Mouse (Mus musculus): ENCODE results near the gene Abcf1.
"Not testable (repeated sequence)": the region's sequence is repeated elsewhere in the genome, so short reads cannot be mapped to it uniquely, and the experiment has no call there.

The Abcf1 gene

DNA sequence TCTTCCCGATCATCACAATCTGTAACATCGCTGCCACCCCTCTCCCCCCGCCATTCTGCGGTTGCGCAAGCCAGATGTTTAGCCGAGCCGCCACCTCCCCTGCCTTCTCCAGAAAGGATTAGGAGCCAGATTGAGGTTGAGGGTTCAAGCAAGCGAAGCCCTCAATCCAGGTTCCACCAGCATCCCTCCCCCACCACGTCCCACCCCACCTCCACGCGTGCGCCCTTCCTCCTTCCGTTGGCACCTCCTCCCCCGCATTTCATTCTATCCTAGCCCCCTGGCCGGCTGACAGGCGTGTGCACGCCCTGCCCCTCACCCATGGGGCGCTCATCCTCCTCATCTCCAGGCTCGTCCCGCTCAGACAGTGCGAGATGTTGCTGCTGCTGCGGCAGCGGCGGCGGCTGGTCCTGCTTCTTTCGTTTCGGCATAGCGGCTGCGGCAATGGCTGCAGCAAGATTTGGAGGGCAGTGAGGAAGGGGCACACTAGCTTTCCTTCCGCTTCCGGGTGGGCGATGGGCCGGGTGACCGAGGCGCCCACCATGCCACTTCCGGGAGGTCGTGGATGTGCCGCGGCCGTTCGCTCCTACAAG is 9.3 kb upstream of the Abcf1 start:
- DNase-seq: no peak

DNA sequence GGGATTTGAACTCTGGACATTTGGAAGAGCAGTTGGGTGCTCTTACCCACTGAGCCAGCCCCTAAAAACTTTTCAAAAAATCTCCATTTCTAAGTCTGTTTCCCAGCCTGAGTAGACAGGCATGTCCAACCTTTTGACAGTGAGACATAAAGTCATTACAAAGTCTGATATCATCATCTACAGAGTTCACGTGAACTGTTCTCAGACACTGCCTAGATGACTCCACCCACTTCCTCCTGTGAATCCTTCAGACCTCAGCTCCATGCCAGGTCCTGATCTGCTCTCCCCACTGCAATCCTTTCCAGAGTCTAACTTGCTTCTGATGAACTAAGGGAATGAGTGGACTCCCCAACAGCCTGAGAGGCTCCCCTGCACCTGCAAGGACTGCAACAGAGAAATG is 2.6 kb upstream of the Abcf1 start:
- no peak for DNase-seq

DNA sequence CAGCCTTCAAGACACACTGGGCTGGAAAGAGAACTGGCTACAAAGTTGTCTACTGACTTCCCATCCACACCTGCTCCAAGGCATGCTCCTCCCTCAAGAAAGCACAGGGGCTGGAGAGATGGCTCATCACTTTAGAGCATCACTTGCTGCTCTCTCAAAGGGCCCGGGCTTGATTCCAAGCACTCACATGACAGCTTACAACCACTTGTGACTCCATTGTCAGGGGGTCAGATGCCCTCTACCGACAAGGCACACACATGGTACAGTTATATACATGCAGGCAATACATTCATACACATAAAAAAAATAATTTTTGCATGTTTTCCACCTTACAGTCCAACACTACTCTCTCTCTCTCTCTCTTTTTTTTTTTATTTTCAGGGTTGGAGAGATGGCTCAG is 1.9 kb downstream of the Abcf1 start:
- no peak for DNase-seq

DNA sequence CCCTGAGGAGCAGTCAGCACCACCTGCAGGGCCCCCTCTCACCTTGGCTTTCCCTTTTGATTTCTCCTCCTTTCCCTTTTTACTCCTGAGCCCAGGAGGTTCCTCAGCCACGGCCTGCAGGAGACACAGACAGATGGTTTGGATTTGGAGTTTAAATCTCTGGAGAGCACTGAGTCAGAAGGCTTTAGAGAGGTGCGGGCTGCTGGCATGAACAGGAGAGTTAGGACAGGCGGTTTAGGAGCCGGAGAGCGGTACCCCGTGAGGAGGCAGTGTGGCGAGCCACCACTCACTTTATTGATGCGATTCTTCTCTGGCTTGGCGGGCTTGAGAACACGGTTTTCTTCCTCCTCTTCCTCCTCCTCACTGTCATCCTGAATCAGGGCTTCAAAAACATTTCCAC is 6.3 kb downstream of the Abcf1 start:
- DNase-seq: no peak

DNA sequence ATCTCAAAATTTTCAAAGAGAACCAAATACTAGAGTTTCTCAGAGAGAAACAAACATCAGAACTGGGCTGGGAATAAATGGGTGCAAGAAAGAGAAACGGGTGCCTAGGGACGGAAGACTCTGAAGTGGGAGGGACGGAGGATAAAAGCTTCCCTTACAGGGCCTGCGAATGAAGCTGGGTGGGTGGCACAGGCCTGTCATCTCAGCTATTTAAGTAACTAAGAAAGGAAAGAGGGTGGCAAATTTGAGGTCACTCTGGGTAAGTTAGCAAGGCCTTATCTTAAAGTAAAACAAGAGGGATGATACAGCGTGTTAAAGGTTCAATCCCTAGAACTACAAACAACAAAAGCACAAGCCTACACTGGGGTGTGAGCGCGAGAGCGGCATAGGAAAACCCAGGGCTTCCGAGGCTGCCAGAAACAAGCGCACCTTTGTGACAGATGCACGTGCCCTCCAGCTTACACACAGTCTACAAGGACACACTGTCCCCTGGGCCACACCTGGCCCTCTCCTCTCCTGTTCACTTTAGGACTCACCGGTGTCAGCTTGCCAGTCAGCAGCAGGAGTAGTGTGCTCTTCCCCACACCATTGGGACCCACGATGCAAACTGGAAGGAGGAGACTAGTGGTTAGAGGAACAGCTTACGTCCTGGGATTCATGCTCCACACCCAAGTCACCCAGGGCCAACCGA is 10.9 kb downstream of the Abcf1 start:
- DNase-seq: no peak

DNA sequence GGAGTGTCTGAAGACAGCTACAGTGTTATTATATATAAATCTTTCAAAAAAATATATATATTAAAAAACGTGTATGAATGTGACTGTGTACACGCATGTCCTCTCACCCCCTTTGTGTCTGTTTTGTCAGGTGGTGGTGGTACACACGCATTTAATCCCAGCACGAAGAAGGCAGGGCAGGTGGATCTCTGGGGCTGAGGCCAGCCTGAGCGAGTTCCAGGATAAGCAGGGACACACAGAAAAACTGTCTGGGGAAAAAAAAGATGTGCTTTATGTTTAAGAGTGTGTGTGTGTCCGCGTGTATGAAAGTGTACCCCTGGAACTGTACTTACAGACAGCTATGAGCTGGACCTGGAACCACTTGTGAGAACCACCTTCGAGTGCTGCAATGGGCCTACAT is 14.9 kb downstream of the Abcf1 start:
- DNase-seq: no peak

DNA sequence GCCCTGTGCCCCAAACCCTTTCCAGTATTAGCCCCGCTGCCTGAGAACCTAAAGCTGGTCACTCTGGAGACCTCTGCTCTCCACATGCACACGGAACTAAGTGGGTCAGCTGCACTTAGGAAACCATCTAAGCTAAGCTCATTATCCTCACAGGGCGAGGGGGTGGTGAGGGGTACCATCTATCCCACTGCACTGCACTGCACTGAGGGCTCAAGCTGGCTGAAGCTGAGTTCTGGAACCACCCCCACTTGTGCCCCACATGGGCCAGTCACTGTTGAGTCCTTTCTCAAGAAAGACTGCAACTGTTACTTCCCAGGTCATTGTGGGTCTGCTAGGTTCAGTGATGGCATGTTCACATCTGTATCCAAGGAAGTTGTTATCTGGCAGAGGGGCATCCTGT is 17.0 kb downstream of the Abcf1 start:
- not testable (repeated sequence) for DNase-seq

DNA sequence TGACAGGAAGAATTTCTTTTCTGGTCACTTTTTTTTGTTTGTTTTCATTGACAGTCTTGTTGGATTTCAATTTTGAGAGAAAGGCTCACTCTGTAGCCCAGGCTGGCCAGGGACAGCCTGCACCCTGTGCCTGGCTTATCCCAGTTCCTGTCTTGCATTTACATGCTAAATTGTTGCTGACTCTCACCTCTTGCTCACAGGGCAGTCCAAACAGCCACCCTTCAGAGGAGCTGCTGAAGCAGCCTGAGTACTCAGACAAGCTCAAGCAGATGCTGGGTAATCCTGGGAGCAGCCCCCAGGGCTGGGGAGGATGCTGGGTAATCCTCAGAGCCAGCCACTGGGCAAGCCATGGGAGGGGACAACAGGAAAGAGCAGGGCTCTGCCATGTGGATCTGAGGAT is 18.6 kb downstream of the Abcf1 start:
- DNase-seq: not testable (repeated sequence)

DNA sequence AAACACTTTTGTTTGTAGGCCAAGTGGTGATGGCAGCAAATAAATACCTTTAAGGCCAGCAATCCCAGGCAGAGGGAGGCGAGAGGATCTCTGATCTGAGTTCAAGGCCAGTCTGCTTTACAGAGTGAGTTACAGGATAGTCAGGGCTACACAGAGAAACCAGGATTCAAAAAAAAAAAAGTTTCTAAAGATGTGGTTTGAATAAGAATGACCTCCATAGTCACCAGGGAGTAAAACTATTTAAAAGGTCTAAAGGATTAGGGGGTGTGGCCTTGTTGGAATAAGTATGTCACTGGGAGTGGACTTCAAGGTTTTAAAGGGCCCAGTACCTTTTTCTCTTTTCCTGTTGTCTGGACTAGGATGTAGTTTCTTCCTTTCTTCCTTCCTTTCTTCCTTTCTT is 29.6 kb downstream of the Abcf1 start:
- no peak for DNase-seq

DNA sequence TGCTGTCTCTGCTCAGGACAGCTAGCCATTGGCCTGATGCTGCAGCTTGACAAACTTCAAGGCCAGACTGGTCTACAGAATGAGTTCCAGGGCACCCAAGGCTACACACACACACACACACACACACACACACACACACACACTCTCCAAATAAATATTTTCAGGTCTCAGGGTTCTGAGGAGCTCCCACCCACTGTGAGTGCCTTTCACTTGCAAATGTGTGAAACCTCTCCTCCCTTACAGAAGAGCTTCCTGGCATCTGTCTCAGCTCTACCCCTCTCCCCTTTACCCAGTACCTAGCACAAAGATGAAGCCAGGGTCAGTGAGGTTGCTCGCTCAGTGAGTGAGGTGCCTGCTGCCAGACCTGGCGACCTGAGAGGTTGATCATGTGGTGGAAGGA is 30.5 kb downstream of the Abcf1 start:
- no peak for DNase-seq

DNA sequence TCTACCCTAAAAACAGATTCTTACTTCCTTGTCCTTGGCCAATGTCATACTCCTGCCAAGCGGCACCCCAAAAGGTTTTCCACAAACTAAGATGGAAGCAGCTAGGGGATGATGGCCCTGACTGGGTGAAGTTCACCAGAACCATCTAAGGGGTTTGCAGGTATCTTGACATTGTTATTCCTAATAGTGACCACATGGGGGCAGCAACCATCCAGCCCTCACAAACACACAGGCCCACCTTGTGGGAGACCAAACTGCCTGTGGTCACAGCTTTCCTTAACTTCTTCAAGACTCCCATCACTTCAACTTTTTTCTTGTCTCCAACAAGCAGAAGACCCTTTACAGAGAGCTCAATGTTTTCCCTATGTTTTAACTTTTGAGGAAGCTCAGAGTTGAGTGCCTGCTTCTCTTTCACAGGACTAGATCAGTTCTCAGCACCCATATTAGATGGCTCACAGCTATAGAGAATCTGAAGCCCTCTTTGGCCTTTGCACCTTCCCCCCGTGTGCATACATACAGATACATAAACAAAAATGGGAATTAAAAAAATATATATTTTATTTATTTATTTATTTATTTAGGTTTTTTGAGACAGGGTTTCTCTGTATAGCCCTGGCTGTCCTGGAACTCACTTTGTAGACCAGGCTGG is 31.7 kb downstream of the Abcf1 start:
- DNase-seq: peak; percentile 57

DNA sequence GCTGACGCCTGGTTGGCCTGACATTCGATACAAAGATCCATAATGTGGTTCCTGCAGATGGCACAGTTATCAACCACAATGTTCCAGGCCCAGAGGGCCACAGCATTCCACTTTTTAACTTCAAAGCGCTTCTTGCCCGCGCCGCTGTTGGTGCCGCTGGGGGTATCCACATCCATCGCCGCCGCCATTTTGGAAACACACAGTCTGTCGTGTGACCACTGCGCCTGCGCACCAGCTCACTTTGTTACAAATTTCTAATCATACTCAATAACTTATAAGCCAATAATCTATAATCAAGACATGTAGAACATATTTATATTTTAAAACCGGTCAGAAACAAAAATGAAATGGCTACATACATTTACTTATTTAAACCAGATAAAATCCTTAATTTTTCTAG is 33.8 kb downstream of the Abcf1 start:
- DNase-seq: not testable (repeated sequence)

DNA sequence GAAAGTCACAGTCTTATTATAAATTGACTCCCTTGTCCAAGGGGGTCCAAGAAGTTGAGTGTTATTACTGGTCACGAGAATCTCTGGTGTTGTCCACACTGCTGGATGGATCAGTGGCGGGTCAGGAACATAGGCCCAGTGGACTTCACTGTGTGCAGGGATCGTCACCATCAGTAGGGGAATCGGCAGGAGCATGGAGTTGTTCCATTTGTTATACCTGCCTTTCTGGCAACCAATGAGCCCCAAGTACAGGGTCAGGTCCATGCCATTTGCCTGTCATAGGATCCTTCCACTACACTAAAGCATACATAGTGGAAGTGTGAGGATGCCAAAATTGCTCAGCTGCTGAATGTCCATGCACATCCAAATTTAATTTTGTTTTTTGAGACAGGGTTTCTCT is 37.0 kb downstream of the Abcf1 start:
- no peak for DNase-seq

DNA sequence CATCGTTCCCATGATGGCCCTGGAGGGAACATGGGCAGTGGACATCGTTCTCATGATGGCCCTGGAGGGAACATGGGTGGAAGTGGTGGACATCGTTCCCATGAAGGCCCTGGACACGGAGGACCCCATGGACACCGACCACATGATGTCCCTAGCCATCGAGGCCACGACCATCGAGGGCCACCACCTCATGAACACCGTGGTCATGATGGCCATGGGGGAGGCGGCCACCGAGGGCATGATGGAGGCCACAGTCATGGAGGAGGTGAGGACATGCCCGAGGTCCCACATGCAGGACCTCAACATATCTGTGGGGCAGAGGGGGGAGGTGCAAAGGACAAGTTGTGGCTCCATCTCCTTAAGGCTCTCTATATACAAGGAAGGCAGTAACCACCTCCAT is 38.9 kb downstream of the Abcf1 start:
- DNase-seq: no peak

DNA sequence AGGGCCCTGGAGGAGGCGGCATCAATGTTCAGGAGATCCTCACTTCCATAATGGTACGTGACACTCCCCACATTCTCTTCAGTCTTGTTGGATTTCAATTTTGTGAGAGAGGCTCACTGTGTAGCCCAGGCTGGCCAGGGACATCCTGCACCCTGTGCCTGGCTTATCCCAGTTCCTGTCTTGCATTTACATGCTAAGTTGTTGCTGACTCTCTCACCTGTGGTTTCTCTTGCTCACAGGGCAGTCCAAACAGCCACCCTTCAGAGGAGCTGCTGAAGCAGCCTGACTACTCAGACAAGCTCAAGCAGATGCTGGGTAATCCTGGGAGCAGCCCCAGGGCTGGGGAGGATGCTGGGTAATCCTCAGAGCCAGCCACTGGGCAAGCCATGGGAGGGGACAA is 40.0 kb downstream of the Abcf1 start:
- no peak for DNase-seq

DNA sequence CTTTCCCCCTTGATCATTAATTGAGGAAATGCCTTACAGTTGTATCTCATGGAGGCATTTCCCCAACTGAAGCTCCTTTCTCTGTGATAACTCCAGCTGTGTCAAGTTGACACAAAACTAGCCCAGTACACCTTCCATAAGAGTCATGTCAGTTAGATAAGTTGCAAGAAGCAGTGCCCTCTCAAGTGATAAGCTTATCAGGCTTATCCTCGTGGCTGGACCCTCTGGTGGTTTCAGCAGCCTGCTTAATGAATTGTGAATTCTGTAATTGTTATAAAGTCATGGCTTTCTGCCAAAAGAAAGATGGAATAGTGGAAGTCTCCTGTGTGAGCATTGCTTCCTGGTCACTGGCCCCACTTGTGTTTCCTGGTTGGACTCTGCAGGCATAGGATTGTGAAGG is 42.1 kb downstream of the Abcf1 start:
- DNase-seq: no peak

DNA sequence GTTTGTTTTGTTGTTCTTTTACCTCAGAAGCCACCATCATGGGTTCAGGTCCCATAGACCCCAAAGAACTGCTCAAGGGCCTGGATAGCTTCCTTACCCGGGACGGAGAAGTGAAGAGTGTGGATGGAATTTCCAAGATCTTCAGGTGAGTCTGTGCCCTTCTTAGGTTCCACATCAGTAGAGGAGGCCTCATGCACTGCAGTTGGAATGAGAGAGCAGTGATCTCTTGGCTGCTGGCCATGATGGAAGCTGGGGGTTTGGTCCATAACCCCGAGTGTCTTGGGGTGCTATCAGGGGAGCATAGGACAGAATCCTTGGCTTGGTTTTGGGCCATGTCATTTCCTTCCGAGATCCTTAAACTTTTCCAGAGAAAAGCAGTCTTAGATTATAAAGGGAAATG is 46.3 kb downstream of the Abcf1 start:
- DNase-seq: peak; percentile 35

DNA sequence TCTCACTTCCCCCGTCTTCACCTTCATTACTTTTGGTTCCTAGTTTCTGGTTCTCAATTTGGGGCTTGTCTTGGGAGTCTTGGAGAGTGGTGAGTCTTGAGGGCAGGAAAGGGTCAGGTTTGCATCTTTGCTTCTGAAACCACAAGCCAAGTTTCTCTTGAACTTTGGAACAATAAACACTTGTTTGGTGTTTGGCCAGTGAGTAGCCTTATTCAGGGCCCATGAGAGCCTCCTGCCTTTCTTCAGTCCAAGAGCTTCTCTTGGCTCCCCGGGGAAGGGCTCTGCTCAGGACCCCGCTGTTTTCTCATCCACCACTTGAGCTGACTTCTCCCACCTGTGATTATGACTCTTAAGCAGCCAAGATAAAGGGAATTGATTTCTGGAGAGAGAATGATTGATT is 47.0 kb downstream of the Abcf1 start:
- DNase-seq: peak; percentile 76

DNA sequence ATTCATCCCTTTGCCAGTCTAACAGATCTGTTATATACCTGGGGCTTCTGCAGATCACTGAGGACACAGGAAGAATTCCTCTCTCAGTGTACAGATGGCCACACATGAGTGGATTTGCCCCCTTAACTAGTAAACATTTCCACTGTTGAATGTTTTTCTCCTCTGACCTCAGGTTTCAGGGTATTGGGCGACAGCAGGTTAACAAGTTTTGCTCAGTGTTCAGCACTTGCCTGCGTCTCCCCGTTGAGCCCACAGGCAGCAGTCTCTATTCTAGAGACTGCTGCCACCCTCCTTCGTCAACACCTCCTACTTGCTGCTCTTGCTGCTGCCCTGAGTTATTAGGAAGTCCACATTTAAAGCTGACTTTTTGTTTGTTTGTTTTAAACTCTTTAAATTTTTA is 47.9 kb downstream of the Abcf1 start:
- no peak for DNase-seq

DNA sequence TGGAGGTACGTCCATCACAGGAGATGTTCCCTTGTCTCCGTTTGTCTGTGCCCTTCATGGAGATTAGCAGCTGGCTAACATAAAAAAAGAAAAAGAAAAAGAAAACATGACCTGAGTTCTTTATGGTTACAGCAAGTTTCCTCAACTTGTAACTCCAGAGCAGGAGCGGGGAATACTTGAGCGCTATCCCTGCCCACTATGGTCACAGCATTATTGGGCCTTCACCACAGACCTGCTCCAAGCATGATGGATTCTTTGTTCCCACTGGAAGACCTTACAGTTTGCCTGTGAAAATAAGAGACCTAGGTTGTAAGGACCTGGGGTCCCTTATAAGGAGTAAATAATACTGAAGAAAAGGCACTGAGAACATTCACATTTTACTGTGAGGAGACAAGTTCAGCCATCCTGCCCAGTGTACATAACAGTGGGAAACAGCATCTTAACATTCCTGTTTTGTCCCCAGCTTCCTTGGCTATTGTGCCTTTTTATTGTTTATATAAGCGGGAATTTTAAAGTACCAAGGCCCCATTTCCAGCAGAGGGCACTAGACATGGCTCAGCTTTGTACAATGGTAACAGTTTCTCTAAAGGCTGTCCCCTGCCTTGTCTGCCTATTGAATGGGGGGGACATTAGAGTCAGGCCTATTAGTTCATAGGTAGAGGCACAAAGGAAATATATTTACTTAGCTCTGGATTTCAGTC is 48.5 kb downstream of the Abcf1 start:
- DNase-seq: peak; percentile 79

DNA sequence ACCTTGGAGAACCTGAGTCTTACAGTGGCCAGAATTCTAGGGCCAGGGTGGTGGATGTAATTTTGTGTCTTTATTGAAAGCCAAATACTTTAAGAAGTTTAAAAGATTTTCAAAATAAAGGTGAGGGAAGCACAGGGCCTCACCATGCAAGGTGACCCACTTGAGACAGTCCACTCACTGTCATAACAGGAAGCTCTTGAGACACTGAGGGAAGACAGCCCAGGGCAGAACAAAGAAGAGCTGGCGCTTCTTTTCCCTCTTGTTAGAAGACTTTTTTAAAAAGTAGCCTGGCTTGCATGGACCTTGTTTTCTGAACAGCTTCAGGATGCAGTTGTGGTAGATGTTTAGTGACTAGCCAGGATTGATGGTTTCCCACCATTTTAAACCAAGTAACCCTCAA is 49.2 kb downstream of the Abcf1 start:
- no peak for DNase-seq

DNA sequence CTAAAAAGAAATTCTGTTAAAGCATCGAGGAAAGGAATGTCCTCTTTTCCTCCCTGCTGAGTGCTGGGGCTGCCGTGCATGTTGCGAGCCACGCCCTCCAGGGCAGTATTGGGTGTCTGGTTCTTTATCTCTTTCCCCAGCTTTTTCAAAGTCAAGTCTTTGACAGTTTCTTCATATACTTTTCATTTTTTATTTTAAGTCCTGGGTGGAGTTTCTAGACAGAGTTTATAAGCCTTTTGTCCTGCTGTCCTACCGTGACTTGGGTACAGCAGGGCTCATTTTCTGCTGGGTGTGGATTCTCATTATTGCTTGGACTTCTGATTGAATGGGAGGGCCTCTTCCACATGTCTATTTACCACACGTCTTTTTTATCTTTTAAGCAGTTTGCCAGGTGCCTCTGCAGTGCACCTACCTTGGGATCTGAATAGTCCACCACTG is 49.7 kb downstream of the Abcf1 start:
- DNase-seq: no peak

DNA sequence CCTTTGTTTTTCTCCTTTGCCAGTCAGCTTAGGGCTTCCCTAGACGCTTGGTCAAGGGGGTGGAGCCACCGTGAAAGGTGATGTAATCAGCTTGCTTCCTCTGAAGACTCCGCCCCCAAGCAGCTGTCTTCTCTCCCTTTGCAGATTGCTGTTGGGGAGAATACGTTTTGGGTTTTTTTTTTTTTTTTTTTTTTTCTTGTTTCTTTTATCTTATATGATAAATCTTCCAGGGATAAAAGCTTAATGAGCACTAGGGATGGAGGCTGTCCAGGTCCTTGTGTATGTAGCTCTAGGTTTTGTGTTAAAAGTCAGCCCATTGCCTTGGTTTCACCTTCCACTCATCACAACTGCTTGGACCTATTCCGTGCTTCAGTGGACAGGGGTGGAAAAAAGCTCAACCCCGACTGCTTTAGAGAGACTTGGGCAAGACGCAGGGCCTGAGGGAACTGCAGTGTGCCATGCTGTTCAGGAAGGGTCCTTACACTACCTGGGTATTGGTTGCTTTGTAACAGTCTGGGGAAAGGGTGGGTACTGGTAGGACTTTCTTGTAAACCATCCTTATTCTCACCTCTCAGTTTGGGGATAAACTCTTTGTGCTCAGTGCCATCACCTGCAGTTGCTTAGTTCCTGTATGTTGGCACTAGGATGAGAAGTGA is 50.4 kb downstream of the Abcf1 start:
- peak; percentile 99 for DNase-seq

All from kidney, adult 9 months (tissue).